Mouse (Mus musculus) gastrocnemius, adult 2 months (tissue): ENCODE data around the gene Hnrnpll. TPM values are rescaled to one million over a fixed set of nuclear protein-coding genes. Genes with fewer than 3 reads are reported as not detected.

Experiments used
- DNase-seq: peaks from one replicate; pipeline ENCODE4 v3.0.0; 2022
- H3K27ac ChIP-seq: fragments of 200-600 bp; 2 replicates; pipeline ENCODE4 v1.8.1; 2022; ENCODE audit warnings: mild to moderate bottlenecking
- H3K4me3 ChIP-seq: fragments of 200-600 bp; 2 replicates; pipeline ENCODE4 v1.8.1; 2022; ENCODE audit warnings: mild to moderate bottlenecking, moderate library complexity
- CTCF ChIP-seq: fragments of 200-600 bp; IDR thresholded peaks from 2 replicates; pipeline ENCODE4 v1.8.1; 2022; ENCODE audit warnings: antibody characterized with exemption, mild to moderate bottlenecking, moderate library complexity
- intact Hi-C: fragments of 180-260 bp; cut with DNase I; formaldehyde crosslinking; loops from one replicate; pipeline ENCODE4 v1.15.1; 2025
- total RNA-seq, 2 experiments: library from RNA; stranded (reverse); gene quantifications; 2 replicates each; pipeline ENCODE4 v1.2.3; 2021

Gene Hnrnpll
- total RNA-seq, 2 experiments from 2014 or later = 16.4 to 18.7 TPM

DNA sequence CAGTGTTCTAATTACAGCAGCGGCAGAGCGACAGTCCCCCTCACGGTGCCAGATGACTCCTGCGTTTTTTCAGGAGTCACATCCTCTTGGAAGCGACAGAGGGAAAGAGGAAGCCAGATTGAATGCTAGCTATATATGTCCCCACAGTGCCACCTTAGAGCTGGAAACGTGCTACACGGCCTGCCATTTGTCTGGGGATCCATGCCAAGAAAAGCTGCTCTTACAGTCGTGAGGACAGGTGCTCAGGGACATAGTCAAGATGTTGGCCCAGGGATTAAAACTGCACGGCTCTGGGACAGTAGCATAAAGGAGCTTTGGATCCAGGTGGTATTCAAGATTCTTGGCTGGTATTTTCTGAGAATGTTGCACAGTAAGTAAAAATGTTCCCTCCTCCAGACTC lies 22.3 kb upstream of the Hnrnpll start:
- no peak overlapping the region for H3K4me3 ChIP-seq
- TF ChIP-seq CTCF = no peak
- intact Hi-C loops = no loop called here
- no peak overlapping the region; the same call in 1 of the 2 replicates for H3K27ac ChIP-seq
- peak; percentile 43 for DNase-seq

DNA sequence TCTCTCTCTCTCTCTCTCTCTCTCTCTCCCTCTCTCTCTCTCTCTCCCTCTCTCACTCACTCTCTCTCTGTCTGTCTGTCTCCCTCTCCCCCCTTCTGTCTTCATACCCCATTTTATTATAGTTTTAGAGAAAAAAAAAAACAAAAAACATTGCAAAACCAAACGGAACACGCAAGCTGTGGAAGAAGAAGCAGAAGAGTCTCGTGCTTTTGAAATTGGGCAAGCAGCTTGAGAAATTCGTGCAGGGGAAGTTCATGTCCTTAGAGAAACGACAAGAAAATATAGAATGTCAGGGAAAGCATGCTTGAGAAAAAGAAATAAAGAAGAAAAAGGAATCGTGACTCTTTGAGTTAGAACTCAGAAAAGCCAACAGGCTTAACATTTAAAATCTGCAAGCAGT lies 21.1 kb upstream of the Hnrnpll start:
- Histone ChIP-seq H3K27ac (no peak overlapping the region), H3K4me3 (no peak overlapping the region)
- no peak for TF ChIP-seq CTCF
- intact Hi-C loops = no loop called here
- no peak for DNase-seq

DNA sequence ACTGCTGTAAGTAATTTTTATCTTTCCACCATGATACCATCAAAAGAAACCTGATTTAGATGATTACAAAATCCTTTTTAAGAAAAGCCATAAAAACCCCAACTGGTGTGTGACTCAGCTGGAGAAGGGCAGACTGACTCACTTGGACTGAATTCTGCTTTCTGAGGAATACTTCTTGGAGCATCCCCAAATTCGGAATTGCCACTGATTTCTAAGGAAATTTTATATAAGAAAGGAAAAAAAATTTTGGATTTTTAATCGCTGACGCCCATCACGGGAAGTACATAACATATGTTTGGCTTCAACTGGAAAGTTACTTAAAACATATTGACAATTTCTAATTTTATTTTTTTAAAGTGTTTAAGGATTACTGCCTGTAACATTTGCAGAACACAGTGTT lies 16.6 kb upstream of the Hnrnpll start:
- H3K27ac ChIP-seq = no peak overlapping the region
- DNase-seq = no peak
- TF ChIP-seq CTCF = no peak
- no peak overlapping the region for H3K4me3 ChIP-seq
- intact Hi-C loops = no loop called here

DNA sequence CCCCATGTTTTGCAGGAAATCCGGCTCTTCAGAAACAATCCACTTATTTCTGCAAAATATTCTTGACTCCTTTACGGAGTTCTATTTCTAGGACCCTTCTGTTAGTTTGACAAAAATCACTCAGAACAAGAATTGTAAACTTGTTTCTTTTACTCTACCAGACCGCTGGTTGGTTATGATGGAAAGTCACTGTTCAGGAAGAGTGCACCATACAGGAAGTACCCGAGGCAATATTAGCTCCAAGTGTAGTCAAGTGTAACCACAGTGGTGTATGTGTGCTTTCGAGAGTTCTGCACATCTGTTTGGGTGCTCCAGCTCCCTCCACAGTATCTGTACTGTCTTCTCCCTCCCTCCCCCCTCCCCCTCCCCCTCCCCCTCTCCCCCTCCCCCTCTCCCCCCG lies 5.1 kb upstream of the Hnrnpll start:
- DNase-seq = no peak
- no peak for TF ChIP-seq CTCF
- no peak overlapping the region for H3K4me3 ChIP-seq
- no peak overlapping the region for H3K27ac ChIP-seq
- intact Hi-C loops = no loop called here

DNA sequence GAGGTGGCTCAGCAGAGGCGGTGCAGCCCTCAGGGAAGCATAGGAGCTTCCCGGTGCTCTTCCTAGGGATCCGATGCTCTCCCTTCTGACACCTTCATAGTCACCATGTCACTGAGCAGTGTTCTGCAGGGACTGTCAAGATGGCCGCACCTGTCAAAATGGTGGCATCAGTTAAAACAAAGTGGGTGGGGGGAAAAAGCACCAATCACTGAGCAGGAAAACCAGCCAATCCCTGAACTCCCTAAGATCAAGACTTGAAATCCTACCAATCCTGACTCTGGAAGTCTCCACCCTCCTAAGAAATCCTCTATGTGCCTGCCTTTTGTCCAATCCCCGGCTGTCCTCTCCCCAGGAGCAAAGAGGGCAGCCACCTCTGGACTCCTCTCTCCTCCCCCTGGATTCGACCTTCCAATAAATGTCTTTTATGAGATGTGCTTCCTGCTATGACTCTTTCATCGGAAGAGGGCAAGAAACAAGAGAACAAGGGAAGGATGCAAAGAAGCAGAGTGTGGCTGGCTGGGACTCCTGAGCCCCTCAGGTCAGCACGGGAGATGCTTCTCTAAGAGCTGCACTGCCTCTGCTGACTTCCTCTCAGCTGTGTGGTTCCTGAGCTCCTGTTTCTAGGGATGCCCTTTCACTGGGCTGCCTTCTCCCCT lies 1.8 kb upstream of the Hnrnpll start:
- no peak overlapping the region for H3K27ac ChIP-seq
- intact Hi-C loops = loop anchor here (5.0 kb wide), 2 partner anchors 63 to 103 kb away; partner anchors contain the start of gene Galm
- H3K4me3 ChIP-seq = no peak overlapping the region
- DNase-seq = no peak
- TF ChIP-seq CTCF = no peak

DNA sequence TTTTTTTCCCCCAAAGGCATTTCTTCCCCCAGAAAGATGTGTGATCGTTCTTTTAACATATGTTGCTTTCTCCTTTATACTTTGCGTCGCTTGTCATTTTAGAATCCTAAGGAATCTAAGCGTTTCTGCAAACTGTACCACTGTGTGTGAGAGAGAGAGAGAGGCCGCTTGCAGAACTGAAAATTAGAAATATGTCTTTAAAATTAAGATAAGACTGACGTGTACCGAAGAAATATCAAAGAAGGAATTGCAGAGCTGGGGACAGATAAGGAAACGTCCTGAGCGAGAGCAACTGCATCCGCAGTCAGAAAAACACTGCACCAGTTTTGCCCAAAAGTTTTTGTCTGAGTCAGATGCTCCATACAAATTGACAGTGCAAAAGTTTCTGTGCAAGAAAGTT lies 1.3 kb upstream of the Hnrnpll start:
- no peak for TF ChIP-seq CTCF
- Histone ChIP-seq H3K27ac (no peak overlapping the region), H3K4me3 (no peak overlapping the region)
- intact Hi-C loops = loop anchor here (5.0 kb wide), 2 partner anchors 64 to 104 kb away; partner anchors contain the start of gene Galm
- no peak for DNase-seq

DNA sequence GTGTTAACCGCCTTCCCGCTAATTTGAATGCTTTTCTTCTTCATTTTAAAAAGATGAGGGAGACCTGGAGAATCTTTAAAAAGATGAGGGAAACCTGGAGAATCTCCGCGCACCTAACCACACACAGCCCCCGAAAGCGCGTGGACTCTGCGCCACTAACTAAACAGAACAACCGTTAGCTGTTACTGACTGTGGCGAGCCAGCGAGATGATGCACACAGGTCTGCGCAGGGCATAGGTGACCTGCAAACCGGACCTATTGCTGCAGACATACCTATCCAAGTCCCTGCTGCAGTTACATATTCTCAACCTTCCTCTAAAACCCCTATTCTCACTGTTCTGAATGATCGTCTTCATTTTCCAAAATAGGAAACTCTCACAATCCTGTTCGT lies 481 bp upstream of the Hnrnpll start:
- intact Hi-C loops = loop anchor here (5.0 kb wide), 2 partner anchors 65 to 105 kb away; partner anchors contain the start of gene Galm
- Histone ChIP-seq H3K4me3 (peak overlapping the region; percentile 99), H3K27ac (peak overlapping the region; percentile 93)
- no peak for DNase-seq
- TF ChIP-seq CTCF = no peak

DNA sequence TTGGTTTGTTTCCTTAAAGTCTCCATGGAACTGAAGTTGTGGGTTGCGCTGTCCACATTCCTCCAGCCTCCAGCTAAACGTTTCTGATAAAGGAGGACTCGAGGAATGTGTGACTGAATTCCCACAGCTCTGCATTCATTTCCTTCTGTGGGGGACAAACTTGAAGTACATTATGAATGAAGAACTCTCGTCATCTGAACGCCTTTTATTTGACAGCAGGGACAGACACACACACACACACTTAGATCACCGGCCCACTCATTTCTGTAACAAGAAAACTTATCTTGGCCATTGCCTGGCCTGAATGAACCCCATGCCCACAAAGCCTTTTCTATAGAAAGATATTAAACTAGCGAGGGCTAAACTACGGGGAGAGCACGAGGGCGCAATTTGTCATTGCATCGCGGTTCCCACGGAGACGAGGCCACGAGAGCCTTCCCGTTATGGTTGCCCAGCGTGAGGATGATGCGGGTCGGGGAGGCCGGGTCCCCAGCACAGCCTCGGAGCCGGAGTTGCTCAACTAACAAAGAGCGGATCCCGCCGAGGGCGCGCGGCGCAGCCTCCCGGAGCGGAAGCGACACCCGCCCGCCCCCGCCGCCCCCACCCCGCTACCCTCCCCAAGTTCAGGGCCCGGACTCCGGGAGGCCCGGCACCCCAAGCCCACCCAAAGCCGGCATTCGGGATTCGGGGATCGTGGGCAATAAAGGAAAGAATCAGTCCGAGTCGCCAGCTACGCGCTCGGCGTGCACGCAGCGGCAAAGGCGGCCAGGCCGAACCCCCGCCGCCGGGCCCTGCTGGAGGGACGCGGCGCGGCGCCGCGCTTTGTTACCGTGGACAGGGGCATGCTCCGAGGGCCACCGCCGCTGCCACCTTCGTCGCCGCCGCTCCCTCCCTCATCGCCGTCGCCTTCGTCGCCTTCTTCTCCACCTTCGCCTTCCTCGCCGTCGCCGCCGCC lies 1.0 kb downstream of the Hnrnpll start:
- TF ChIP-seq CTCF = no peak
- Histone ChIP-seq H3K27ac (peak overlapping the region; percentile 93), H3K4me3 (peak overlapping the region; percentile 99)
- DNase-seq = peak; percentile 70
- intact Hi-C loops = loop anchor here (5.0 kb wide), 2 partner anchors 66 to 106 kb away; partner anchors contain the start of gene Galm

DNA sequence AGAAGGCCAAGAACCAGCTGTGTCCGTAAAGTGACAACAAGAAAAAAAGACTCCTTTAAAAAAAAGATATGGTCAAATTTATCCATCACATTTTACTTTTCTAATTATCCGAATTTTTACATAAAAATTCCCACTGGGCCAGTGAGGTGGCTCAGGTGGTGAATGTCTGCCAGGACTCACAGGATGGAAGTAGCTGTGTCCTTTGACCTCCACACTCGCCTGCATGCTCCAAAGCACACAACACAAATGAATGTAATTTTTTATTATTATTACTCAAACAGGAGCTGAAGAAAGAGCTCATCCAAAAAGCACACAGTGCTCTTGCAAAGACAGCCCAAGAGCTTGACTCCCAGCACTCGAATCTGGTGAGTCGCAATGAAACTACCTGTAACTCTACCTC lies 2.0 kb downstream of the Hnrnpll start:
- intact Hi-C loops = loop anchor here (5.0 kb wide), 2 partner anchors 67 to 107 kb away; partner anchors contain the start of gene Galm
- no peak for TF ChIP-seq CTCF
- H3K27ac ChIP-seq = peak overlapping the region; percentile 93; the same call in 1 of the 2 replicates
- DNase-seq = no peak
- peak overlapping the region; percentile 99 for H3K4me3 ChIP-seq

DNA sequence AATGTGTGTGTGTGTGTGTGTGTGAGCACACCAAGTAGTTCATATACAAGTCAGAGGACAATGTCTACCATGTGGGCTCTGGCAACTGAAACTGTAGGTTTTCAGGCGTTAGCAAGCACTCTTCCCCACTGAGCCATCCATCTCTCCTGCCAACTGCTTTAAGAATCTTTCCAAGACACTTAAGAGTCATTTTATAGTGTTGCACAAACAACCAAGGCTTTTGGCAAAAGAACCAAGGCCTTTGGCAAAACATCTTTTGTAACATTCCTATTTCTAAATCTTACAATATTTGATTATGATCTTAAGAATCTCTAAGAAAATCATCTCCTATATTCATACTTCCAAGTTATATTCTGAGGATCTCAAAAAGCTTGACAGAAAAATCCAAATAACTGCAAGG lies 2.4 kb downstream of the Hnrnpll start:
- intact Hi-C loops = loop anchor here (5.0 kb wide), 2 partner anchors 68 to 108 kb away; partner anchors contain the start of gene Galm
- peak overlapping the region; percentile 99 for H3K4me3 ChIP-seq
- TF ChIP-seq CTCF = no peak
- peak overlapping the region; percentile 93; the same call in 1 of the 2 replicates for H3K27ac ChIP-seq
- no peak for DNase-seq

DNA sequence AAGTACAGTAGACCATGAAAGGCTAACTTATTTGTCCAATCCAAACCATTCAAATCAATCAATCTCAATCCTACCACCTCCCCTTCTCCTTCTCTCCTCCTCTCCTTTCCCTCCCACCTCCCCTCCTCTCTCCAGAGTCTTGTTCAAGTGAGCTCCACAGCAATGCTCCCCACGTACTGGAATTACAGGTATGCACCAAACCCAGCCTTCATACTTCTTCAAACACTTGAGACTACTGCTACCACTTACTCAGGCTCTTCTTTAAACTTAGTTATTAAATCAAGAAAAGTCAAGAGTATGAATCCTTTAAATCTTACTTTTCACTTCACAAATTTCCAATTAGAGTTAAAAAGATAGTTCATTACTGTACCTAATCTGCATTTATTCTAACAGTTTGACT lies 3.6 kb downstream of the Hnrnpll start:
- intact Hi-C loops = no loop called here
- Histone ChIP-seq H3K4me3 (no peak overlapping the region), H3K27ac (no peak overlapping the region)
- no peak for DNase-seq
- no peak for TF ChIP-seq CTCF

DNA sequence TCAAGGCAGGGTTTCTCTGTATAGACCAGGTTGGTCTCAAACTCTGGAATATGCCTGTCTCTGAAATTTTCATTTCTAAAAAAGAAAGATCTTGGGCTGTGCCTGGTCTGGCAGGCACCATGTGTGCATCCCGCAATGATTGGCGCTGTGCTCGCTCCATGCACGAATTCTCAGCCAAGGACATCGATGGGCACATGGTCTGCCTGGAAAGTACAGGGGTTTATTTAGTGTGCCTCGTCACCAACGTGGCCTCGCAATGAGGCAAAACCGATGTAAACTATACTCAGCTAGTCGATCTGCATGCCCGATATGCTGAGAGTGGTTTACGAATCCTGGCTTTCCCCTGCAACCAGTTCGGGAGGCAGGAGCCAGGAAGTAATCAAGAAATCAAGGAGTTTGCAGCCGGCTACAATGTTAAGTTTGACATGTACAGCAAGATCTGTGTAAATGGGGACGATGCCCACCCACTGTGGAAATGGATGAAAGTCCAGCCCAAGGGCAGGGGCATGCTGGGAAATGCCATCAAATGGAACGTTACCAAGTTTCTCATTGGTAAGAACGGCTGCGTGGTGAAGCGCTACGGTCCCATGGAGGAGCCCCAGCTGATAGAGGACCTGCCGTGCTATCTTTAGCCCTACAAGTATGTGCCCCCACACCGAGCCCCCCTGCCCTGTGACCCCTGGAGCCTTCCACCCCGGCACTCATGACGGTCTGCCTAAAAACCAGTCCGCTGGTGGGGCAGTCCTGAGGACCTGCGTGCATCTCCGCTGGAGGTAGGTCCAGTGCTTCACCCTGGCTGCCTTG lies 8.0 kb downstream of the Hnrnpll start:
- no peak for DNase-seq
- intact Hi-C loops = no loop called here
- no peak for TF ChIP-seq CTCF
- Histone ChIP-seq H3K4me3 (no peak overlapping the region), H3K27ac (no peak overlapping the region)
